Mouse (Mus musculus): ENCODE results near the gene Ccs.
"Not testable (repeated sequence)": the region's sequence is repeated elsewhere in the genome, so short reads cannot be mapped to it uniquely, and the experiment has no call there.

Ccs gene

DNA sequence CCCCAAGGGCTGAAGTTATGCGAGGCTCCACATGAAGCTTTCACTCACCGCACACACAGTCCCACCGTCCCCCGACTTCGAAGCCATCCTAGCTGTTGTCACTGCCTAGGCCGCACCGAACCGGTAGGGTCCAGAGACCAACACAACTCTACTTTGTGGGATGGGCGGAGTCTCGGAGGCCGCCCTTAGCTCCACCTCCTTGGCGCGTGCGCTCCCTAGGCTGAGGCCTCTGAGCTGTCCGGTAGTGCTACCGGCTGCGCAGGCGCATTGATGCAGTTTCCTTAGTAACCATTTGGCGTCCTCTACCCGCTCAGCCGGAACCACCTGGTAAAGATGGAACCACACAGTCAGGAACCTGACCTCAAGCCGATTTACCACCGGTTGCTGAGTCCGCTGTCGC is at the start of gene Ccs, which contains the start of gene Ccdc87:
Gene Ccs, minus strand, starts transcription at position 184 of the 400 bp plus-strand sequence.
Gene Ccdc87, plus strand, starts transcription at position 218 of the 400 bp plus-strand sequence.
- DNase-seq, result peak; percentile 98 to 99

DNA sequence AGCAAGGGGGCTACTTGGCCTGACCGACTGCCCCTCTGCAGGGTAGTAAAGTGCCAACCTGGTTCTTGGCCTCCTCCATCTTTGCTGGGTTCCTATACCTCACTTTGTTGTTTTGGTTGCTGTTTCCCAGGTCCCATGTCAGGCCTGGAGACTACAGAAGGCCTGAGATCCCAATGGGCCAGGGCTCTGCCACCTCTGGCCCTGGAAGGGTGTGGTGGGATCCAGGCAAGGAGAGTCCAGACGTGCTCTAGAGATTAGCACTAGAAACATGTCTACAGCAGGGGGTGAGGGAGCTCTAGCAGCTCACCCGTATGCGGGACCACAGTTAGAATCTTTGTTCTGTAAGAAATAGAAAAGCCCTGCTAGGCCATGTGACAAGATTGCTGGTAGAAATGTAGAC is 44.8 kb upstream of the Ccs start:
- no peak for DNase-seq

DNA sequence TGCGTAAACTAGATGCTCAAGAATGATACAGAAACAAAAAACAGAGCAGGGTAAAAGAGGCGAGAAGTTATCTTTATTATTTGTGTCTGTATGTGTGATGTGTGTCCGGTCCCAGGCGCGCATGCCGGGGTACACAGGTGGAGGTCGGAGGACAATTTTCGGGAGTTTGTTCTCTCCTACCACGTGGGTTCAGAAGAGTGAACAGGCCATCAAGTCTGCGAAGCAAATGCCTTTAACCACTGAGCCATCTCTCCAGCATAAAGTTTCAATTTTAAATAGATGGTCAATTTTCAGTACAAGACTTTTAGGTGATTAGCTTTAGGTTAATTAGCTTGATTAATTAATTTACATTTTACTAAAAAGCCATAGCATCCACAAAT is 40.2 kb upstream of the Ccs start:
- DNase-seq, result no peak

GRCm38 (mm10) chr19:4878405-4879323 is 39.5 kb upstream of the Ccs start, which contains the start of gene Zdhhc24:
Gene Zdhhc24 (plus strand): TSS chr19:4878668.
- peak; percentile 95 for DNase-seq

GRCm38 (mm10) chr19:4877785-4878184 is 38.7 kb upstream of the Ccs start, which contains the start of gene Actn3:
Gene Actn3 (minus strand): TSS chr19:4877909.
- peak; percentile 10 to 14 for DNase-seq

GRCm38 (mm10) chr19:4876755-4877154 is 37.6 kb upstream of the Ccs start:
- DNase-seq, result no peak

GRCm38 (mm10) chr19:4876241-4876640 is 37.1 kb upstream of the Ccs start:
- DNase-seq, result no peak

DNA sequence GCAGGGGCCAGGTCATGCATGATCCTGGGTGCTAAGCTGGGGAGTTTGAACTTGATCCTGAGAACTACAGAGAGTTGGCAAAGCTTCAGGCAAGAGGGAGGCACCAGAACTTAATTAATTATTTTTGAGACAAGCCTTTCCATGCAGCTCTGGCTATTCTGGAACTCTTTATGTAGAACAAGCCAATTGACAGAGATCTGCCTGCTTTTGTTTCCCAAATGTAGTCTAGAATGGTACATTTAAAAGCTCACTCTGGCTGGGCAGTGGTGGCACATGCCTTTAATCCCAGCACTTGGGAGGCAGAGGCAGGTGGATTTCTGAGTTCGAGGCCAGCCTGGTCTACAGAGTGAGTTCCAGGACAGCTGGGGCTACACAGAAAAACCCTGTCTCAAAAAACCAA is 35.5 kb upstream of the Ccs start:
- not testable (repeated sequence) for DNase-seq

DNA sequence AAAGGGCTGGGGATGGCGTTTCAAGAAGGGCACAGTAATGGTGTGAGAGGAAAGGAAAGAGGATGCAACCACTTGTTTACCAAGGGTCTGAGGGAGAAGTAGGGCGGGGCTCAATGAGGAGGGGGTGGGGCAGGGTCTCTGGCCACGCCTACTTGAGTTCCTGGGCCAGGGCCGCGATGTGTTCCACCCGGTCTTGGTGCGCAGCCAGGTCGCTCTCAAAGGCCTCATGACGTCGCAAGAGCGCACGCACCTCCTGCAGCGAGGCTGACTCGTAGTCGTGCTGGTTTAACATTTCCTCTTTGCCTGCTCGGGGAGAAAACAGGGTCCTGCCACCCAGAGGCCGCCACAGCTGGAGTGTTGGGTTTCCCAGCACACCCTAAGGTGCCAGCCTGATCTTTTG is 26.0 kb upstream of the Ccs start:
- DNase-seq, result peak in 1 of 2 experiments; percentile 17

- DNase-seq, result no peak
These were observed 23.9 kb upstream of the Ccs start for GRCm38 (mm10) chr19:4863048-4863447.

GRCm38 (mm10) chr19:4859081-4859480 is 19.9 kb upstream of the Ccs start:
- DNase-seq, result no peak

DNA sequence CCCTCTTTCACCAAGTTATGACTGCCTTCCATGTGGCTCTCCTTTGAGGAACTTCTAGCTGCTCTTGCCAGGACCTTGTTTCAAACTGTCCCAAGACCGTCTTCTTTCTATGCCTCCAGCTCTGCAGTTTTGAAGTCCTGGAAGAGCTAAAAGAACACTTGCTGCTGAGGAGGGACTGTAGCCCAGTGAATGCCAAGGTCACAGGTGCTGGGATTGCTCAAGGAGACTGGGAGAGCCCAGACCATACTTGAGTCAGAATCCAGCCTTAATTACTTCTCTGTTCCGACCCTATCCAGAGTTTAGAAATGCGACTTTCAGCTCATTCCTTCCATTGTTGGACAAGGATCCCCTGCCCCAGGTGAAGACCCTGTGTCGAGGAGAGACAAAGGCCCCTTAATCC is 16.8 kb upstream of the Ccs start:
- no peak for DNase-seq

DNA sequence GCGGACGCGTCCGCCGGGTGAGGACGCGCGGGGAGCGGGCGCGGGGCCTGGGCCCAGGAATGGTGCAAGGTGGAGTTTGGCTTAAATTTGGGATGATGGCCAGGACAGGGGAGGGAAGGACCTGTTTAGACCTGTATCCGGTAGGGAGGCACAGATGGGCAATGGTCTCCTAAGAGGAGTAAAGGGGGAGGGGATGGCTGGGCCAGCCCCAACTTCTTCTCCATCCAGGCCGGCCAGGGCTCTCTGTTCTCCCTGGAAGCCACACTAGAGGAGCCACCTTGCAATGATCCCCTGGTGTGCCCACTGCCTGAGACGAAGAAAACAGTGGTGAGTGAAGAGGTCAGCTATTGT is 16.3 kb upstream of the Ccs start:
- peak in 1 of 2 experiments; percentile 15 for DNase-seq

DNA sequence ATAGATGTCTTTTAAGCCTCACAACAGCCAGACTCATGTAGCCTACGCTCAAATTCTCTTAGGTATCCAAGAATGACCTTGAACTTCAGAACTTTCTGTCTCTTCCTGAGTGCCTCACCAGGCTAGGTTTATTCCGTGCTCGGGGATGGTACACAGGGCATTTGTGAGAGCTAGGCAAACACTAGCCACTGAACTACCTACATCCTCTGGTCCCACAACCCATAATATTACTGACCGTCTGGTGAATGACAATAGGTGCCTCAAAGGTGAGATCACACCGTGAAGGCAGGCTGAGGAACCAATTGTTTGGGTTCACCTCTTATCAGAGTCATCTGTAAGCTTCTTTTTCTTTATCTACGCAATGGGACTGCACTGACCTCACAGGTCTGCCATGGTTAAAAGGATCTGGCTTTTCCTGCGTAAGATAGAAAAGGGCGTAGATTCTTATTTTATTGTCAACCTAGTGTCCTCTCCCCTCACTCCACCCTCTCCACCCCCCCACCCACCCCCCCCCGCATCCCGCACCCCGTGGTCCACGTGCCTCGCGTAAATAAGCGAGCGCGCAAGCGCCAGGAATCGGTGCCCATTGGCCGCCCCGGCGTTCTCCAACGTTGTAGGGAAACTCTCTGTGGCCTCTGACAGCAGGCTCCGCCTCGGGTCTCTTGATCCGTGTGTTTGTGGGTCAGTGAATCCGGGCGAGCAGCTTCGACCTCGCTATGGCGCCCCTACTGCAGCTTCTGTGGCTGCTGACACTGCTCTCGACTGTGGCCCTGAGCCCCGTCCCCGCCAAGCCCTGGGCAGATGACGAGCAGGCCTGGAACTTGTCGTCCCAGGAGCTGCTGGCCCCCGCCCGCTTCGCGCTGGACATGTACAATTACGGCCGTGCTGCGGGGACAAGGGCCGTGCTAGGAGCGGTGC is 15.7 kb upstream of the Ccs start, which contains the start of gene Ctsf:
Gene Ctsf, plus strand, starts transcription at position 579 of the 918 bp plus-strand sequence.
- DNase-seq, result peak; percentile 94

DNA sequence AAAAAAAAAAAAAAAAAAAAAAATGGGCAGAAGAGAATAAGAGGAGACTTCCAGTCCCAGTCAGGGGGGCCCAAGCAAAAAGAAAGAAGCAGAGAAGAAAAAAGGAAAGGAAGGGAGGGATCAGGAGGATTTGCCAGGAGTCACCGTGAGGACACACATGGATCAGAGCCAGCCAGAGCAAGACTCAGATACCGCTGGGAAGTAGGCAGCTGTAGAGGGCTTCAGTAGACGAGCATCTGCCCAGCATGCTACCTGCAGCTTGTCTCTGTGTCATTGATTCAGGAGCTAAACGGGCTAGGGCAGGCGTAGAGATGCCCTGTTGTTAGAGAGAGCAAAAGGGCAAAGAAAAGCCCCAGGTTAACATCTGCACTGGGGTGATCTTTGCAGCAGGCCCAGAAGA is 11.1 kb upstream of the Ccs start:
- no peak for DNase-seq

GRCm38 (mm10) chr19:4849800-4850199 is 10.7 kb upstream of the Ccs start:
- no peak for DNase-seq

GRCm38 (mm10) chr19:4847490-4847889 is 8.4 kb upstream of the Ccs start:
- peak; percentile 54 to 63 for DNase-seq

DNA sequence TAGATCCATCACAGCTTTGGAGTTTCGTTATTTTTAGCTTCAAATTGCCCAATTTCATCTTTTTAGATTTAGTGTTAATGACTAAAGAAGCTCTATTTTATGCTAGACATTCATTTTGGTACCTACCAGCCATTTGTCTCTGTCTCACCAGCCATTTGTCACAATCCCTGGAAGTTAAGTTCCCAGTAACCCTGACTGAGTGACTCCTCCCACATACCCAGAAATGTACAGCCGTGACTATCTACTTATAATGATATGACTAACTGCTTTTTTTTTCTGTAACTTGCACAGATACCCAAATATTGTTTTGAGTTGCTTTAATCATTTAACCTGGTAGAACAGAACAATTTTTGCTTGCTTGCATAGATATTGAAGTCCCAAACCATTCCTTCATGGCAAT is 6.7 kb upstream of the Ccs start:
- DNase-seq, result no peak

DNA sequence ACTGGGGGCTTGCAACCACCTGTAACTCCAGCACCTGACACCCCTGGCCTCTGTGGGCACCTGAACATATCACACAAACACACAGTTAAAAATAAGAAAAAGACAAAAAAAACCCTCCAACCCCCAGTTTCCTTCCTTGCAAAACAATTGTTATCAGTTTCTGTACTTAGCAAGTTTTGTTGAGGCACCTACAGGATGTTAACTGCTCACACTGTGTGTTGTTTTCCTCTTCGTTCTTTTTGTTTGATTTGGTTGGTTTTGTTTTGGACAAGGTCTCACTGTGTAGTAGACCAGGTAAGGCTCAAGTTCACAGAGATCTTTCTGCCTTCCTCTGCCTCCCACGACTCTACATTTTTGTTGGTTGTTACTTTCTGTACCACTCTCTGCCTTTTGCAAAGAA is 3.5 kb upstream of the Ccs start:
- DNase-seq, result no peak

DNA sequence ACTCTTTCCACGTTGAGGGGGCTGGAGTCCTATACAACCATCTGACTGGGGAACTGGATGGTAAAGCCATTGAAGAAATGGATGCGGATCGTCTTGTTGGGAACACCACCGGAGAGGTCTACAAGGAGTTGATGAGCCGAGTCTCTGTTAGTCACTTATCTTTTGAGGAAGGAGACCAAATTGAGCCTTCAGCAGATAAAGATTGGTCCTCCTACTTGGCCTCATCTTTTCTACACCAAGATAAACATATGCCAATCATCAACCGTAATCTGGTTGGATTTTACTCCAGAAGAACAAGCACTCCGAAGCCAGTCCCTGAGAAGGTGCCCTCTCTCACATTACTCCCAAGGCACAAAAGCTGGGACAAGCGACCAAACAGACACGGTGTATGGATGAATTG is 1.7 kb upstream of the Ccs start:
- no peak for DNase-seq

DNA sequence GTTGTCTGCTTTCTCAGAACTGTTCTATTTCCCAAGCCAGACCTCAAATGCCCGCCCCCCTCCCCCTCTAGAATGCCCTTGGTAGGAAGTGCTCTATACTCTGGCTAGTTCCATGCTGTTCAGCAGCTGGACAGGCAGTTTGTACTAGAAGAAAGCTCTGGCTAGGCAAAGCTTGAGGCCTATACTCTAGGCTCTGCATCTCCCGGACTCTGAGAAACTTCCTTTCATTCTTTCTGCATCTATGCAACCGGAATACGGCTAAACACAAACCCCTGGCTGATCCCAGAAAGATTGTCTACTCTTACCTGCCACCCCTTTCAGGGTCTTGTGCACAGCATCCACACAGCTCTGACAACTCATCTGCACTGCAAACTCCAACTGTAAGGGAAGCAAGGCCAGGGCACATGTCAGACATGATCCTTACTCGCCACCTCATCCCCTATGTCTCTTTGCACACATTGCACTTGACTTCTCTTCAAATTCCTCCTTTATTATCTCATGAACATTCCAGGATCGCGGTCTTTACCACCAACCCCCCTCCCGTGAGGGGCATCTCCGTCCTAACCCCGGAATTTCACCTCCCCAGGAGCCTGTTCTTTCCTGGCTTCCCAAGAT is 499 bp downstream of the Ccs start:
- no peak for DNase-seq

DNA sequence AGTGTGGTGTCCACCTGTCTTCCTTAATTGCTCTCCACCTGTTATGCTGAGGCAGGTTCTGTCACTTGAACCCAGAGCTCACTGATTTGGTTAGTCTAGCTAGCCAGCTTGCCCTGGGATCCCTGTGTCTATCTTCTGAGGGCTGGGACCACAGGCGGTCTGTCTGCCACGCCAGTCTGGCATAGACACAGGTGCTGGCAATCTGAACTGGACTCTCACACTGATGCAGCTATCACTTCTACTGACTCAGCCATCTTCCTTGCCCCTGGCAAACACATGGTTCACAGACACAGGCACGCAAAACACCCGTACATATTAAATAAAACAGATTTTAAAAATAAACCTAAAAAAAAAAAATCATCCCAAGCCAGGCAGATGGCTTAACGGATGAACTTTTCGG is 2.1 kb downstream of the Ccs start:
- DNase-seq, result no peak

DNA sequence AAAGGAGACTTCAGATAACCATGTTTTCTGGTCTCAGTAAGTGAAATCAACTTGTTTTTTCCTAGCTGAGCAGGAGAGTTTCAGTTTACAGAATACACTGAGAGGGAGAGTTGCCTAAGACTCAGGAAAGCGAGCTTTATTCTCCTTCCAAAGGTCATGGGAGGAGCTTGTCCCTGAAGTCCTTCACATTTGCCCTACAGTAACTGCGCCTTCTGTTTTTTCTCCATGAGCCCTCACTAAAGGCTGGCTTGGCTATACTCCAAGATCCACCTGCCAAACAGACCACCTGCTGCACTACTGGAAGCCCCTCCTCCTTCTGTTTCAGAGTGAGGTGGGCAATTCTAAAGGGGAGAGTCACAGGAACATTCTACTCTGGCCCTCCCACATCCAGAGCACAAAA is 3.0 kb downstream of the Ccs start:
- peak; percentile 39 to 72 for DNase-seq

All from kidney, adult 8-10 months (tissue).